Mouse (Mus musculus): Measurements from ENCODE around the gene P2rx7.

The P2rx7 gene

DNA sequence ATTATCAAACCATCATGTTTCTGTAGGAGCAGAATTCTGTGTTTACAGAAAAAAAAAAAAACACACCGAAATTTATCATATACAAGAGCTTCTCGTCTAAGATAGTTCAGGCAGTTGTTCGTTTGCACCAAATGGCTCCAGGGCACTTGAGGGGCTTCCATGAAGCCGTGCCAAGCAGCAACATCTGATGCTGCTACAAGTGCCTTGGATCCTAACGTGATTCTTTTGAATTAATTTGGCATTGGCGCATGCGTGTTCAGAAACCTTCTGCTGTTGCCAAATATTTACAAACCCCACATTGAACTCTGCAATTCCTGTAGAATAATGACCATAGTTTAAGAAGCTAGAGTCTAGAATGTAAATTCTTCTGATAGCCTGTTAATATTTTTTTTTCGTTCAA is 51.8 kb downstream of the P2rx7 start:
- DNase-seq: no peak

DNA sequence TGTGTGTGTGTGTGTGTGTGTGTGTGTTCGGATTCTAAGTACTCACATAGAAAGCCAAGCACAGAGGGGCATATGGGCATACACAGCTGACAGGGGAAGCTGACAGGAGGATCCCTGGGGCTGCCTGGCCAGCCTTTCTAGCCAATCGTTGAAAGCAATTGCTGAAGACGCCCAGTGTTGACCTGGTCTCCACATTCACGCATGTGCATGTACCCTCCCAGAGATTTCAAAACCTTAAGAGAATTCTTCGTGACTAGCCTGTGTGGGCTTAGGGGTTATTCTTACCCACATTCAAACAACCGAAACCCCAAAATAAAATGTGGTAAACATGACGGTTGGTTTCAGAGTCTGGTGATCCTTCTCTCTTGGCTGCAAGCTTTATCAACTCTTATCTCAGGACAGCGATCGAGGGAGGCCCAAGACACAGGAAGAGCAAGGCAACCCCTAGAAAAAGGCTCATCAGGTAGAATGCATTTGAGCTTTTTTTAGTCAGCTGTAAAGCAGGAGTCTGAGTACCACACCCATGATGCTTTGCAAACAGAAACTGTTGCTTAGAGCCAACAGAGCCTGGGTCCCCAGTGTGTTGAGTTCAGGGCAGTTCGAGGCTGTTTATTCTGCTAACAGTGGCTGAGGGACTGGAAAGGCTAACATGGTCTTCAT is 54.5 kb downstream of the P2rx7 start:
- no peak for DNase-seq

DNA sequence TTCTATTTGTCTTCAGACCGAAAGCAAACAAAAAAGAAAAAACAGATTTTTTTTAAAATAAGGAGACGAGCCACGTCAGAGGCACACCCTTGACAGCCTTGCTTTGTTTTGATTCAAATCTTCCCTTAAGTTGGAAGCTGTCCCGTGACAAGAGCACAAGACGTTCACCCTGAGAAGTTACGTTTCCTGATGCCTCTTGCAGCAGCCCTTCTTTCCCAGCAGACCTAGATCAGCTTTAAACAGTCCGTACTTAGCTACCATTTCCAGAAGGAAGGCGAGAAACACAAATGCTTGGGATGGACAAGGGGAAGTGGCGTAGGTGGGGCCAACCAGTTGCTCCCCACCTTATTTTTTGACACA is 55.0 kb downstream of the P2rx7 start:
- no peak for DNase-seq

DNA sequence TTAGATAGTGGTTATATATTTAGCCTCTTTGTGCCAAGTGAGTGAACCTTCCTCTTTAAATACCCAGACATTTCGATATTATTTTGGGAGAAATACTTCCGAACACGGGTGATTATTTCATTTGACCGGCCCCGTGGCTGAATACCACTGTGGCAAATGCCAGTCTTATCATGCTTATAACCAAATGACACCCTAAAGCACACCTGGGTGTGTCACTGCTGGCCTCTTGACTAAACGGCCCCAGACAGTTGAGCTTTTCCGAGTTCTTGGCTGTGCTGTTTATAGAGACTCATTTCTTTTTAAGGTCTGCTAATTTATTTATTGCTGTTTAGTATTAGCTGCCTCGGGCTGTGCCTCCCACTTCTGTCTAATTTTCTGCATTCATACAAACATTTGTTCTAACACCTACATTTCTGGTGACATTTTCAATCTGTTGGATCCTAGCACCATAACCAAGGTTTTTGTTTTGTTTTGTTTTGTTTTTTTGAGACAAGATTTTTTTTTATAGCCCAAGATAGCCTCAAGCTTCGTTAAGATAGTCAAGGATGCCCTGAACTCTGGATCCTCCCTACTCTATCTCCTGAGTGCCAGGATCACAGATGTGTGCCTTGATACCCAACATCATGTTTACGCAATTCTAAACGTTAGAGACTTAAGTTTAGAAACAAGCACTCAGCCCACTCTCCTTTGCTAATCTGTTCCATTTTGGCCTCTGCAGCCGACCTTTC is 56.6 kb downstream of the P2rx7 start:
- no peak for DNase-seq

DNA sequence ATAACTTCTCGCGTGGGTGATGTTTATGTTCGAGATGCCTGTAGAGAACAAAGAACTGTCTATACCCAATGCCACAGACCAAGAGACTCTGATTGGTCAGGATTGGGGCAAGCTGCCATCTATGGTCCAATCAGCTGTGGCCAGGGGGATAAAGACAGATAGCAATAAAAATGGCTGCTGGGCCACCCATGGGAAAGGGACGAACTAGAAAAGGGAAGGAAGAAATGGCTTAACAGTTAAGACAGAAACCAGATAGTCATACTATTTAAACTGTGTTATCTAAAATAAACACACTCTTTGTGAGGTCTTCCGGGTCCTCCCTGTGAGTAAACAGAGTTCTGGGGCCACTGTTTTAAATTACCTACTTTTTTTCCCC is 57.1 kb downstream of the P2rx7 start:
- peak; percentile 25 for DNase-seq

DNA sequence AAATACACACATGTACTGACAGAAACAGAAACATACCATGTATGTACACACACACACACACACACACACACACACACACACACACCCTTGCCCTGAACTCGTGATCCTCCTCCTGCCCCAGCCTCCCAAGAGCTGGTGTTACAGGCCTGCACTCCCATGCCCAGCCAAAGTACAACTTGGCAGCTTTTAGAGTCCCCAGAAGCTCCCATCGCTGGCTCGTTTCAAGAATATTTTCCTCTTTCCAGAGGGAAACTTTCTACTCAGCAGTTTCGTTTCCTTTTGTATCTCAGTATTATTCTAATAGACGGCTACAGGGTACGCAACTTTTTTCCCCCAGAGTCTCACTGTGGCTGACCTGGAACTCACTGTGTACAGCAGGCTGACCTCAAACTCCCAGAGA is 58.4 kb downstream of the P2rx7 start:
- DNase-seq: no peak

DNA sequence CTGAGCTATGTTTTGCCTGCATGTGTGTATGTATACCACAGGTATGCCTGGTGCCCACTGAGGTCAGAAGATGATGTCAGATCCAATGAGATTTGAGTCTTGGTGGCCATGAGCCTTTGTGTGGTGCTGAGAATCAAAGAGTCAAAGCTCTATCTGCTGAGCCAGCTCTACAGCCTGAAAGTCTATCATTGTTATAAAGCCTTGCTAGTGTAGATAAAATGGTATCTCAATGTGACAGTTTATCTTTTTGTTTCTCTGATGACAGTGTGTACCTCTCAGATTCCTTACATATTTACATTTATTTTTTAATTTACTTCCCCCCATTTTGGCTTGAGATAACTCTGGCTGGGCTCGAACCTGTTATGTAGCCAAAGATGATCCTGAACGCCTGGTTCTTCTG is 59.9 kb downstream of the P2rx7 start:
- no peak for DNase-seq

DNA sequence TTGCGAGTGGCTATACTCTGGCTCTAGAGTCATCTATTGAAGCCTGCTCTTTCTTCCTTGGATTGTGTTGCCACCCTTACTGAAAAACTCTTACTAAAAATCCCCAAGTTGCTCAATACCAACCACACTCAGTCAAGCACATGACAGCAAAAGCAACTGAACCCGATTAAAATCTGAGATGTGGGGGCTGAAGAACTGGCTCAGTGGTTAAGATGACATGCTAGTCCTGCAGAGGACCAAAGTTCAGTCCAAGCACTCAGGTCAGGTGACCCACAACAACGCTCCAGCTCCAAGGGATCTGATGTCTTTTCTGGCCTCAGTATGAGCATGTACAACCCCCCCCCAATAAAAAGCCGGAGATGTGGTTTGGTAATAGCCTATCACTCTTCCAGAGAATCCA is 60.9 kb downstream of the P2rx7 start:
- DNase-seq: no peak

DNA sequence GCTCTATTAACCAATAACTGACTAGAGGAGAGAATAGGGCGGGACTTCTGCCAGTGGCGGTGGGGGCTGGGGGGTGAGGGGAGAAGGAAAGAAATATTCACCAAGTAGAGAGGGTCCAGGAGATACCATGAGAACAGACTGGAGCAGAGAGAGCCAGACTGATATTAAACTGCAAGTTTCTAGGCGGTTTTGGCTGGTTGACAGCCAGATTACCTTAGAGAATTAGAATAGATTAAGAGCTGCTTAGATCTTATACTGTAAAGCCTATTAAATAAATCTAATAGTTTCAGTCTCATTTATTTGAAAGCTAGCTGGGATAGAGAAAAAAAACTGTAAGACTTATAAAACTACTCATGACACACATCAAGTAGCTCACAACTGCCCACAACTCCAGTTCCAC is 61.5 kb downstream of the P2rx7 start:
- peak; percentile 46 for DNase-seq

DNA sequence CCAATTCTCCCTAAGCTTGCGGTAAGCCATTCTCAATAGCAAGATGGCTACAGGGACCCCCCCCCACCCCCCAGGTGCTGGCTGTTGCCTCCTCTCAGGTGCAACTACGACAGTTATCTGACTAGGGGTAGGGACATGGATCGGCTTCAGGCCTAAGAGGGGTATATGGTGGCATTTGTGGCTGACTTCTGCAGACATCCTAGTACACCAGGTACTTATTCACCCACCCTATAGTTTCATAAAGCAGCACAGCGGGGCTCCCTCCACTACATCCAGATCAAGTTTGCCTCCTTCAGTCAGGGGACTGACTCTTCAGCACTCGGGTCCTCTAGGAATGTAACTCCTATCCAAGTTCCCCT is 63.2 kb downstream of the P2rx7 start:
- no peak for DNase-seq

DNA sequence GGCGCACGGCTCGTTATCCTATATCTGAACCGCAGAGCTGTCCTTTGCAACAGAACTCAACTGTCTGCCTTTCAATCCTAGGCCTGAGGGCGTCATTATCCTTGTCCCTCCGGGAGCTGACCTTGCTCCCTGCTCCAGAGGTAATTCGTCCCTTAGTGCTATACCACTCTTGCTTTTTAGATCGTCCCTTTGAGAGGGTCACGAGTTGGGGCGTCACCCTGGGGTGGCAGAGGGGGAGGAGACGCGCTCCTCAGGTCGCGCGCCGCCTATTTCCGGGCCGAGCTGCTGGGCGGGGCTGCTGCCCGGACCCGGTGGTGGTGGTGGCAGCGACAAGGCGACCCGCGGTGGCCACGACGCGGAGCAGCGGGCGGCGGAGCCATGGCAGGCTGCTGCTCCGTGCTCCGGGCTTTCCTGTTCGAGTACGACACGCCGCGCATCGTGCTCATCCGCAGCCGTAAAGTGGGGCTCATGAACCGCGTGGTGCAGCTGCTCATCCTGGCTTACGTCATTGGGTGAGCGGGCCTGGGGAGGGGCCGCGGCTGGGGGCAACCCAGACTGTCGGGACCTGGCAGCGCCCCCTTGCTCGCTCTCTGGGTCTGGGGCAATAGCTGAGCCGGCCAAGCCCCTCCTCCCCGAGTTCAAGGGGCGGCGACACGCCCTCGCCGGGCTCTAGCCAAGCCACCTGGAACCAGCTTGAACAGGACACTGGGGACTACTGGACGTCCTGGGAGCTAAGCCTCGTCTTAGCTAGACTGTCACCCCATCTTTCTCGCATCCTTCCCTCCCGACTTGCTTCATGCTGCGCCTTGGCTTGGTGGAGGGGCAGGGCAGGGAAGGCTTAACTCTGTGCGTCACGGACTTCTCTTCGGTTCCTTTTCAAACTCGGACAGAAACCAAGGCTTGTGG is 63.8 kb downstream of the P2rx7 start, which contains the start of gene P2rx4:
Gene P2rx4, plus strand, starts transcription at position 269 of the 906 bp plus-strand sequence.
- DNase-seq: peak; percentile 93

DNA sequence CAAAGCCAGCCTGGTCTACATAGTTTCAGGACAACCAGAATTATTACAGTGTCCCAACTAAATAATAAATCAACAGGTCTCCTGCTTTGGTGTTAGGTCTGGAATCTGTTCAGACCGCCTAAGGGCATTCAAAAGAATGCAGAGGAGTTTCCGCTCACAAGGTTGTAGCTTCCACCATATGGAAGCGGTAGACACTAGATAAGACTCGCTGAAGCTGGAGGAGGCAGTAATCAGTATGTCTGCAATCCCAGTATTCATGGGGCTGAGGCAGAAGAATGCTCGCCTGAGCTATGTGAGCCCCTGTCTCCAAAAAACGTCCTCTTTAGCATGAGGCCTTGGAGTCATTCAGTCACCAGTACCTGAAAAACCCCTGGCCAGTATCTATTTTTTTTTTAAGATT is 65.1 kb downstream of the P2rx7 start:
- no peak for DNase-seq

DNA sequence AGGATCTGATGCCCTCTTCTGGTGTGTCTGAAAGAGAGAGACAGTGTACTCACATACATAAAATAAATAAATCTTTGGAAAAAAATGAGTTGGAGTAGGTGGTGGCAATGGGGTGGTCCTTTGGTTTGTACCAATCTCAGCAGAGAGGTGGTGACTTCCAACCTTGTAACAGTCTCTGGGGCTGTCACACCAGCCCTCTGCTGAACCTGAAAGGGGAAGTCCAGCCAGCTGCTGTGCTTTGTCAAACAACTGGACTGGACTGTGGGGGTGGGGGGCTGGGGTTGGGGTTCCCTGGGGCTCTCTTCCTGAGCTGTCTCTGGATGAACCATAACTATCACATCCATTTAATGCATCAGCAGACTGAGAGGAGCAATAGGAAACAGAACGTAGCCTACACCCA is 72.0 kb downstream of the P2rx7 start:
- DNase-seq: no peak

DNA sequence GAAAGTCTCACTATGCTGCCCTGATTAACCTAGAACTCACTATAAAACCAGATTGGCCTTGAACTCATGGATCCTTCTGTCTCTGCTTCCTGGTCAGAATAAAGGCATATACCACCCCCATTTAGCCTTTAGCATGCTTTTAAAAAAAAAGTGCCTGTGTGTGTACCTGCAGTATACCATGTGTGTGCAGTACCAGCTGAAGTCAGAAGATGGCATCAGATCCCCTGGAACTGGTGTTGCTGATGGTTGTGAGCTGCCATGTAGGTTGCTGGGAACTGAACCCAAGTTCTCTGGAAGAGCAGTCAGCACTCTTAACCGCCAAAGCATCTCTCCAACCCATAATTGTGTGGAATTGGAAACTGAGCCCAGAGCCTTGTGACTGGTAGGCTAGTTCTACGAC is 73.1 kb downstream of the P2rx7 start:
- no peak for DNase-seq

DNA sequence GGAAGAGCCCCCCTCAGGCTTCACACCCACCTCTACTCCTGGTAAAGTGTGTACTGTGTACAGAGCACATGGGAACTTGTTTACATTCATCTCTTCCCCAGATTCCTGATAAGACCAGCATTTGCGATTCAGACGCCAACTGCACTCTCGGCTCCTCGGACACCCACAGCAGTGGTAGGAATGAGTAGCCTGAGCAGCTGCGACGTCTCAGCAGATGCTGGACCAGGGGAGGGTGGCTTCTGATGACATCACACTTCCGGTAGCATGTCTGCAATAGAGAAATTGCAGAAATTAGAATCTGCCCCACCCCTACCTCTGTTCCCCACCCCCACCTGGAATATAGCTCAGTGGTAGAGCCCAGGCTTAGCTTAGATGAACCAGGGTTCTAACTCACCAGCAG is 74.7 kb downstream of the P2rx7 start:
- no peak for DNase-seq

DNA sequence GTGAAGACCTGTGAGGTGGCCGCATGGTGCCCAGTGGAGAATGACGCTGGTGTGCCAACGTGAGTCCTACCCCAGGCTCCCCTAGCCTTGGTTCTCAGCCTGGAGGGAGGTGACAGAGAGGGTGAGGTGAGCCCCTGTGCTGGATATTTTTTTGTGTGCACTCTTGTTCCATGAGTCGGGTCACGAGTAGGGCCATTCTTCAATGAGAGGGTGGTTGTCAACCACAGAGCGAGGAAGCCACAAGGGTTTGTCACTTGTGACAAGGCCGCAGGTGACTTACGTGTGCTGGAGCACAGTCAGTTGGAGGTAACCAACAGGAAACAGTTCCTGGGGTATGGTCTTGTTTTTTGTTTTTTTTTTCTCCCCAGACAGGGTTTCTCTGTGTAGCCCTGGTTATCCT is 75.5 kb downstream of the P2rx7 start:
- no peak for DNase-seq

DNA sequence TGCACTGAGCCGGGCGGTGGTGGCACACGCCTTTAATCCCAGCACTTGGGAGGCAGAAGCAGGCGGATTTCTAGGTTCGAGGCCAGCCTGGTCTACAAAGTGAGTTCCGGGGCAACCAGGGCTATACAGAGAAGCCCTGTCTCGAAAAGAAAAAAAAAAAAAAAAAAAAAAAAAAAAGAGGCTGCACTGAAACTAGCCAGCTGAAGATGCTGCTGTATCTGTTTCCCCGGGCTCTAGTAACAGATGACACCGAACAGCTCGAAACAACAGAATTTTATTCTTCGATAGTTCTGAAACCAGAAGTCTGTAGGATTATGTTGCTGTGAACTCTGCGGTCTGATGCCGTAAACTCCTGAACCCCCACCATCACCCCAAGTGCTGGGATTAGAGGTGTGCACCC is 81.7 kb downstream of the P2rx7 start:
- DNase-seq: no peak

DNA sequence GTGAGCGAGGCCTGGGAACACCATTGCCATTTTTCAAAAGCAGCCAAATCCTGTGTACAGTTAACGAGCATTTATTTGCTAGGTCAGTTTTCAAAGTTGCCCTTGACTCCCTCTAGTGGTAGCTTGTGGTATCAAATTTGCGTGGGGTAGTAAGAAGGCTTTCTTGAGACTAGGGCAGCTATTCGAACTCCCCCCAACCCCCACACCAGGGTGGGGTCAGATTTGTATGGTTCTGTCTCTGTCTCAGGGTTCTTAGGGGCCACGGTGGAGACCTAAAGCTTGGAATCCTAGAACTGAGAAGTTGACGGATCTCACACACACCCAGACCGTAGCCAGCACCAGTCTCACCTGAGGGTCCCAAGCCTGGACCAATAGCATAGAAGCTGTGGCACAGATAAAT is 82.4 kb downstream of the P2rx7 start:
- peak; percentile 90 for DNase-seq

DNA sequence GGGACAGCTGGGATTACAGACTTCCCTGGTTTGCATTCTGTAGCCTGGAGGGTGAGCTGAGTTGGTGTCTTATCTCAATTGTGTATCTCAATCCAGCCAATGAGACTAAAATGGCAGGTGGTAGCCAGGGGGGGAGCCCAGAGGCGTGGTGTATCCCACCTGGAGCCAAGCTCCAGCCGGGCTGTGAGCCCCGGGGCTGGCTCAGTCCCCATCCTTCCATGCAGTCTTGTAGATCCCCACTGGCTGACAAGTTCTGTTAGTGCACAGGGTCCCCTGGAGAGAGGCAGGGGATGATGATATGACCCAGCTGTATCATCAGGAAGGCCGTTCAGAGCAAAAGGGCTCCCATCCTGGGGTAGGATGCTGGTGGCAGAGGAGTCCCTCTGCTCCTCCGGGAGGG is 82.9 kb downstream of the P2rx7 start:
- no peak for DNase-seq

DNA sequence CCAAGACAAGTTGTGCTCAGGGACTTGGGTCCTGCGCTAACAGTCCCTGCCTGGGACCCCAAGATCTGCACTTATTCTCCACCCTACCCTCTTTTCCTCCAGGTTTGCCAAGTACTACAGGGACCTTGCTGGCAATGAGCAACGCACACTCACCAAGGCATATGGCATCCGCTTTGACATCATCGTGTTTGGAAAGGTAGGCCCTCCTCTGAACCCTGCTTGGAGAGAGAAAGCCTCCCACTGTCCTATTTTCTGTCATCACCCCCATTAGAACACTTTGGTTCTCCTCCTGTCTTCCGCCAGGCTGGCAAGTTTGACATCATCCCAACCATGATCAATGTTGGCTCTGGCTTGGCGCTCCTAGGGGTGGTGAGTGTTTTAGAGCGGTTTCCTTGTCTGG is 83.4 kb downstream of the P2rx7 start:
- DNase-seq: no peak

DNA sequence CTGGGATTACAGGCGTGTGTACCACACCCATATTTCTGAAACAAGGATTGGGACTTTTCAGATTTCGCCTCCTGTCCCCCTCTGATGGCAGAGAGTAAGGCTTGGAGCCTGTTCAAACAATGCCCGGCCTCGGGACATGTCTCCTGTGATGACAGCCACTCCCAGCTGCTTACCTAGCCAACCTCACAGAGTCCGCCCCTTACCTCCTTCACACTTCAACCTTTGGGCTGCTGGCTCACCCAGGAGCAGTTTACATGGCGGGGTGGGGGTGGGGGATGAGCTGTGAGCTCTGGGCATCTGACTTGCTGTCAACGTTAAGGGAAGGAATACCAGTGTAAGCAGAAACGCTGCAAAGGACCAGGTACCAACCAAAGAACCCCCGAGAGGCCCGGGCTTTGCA is 87.1 kb downstream of the P2rx7 start:
- DNase-seq: no peak

DNA sequence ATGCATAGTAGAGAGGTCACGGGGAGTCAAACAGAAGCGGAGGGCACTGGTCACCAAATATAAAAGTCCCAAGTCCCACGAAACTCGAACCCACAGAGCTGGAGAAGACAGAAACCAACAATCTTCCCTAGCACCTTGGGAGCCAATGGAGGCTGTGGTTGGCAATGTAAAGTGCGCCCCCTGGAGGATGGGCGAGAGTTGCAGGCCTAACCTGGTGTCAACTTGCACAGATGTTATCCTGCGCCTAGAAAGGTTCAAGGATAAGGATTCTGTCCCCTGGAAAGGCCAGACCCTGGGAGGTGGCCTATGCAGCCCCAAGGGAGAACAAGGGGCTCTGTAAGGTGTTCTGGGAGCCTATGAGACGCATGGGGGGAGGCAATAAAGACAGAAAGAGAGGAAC is 87.6 kb downstream of the P2rx7 start:
- peak; percentile 55 for DNase-seq

DNA sequence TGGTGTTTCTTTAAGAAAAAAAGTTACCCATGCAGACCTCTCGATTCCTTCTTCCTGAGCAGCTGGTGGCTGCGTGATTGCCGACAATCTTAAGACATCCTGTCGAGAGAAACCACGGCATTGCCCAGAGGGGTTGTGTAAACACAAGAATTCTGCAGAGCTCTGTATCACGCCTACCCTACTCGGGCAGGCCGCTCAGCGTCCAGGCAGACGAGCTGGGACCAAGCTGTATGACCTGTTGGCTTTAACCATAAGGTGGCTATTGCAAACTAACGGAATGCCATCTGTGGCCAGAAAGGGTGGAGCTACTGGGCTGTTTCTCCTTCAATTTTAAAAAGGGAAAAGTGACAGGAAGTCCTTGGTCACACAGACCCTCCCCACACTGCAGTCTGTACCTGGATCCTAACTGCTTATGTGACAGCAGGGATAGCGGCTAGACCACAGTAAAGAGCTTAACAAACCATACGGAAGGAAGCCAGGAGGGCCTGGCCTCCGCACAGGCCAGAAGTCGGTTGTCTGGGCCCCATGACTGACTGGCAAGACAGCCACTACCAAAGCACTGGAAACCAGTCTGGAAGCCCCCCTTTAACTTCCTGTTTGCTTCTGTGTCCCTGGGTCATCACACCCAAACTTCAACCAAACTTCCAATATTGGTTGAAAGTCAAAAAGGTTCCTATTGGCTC is 88.4 kb downstream of the P2rx7 start:
- DNase-seq: no peak

DNA sequence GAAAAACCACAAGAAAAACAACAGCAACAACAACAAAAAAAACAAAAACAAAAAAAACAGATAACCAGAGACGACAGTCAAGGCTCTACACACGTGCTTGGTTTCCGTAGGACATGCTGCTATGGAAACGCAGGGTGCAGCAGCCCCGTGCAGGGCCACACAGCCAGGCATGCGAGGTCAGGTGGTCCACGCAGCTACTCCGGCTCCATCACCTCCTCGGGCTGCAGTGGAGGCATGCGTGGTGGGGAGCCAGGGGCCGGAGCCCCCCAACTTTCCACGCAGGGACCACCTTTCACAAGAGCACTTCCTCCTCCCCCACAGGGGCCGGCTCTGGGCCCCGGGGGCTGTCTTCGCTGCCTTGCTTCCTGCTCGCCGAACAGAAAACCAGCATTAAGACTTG is 90.2 kb downstream of the P2rx7 start:
- DNase-seq: no peak
